Mouse (Mus musculus) neural tube, embryonic 10.5 days (tissue): ENCODE data around the gene Prdm12.

ENCODE experiments used
- DNase-seq: peaks from one replicate; pipeline ENCODE4 v3.0.0-alpha.2; 2017; ENCODE audit warnings: low spot score; ENCODE audit errors: extremely low spot score

Gene Prdm12

GRCm38 (mm10) chr2:31639901-31640608, at the start of gene Prdm12:
Gene Prdm12, plus strand, starts transcription at chr2:31640037.
- peak; percentile 68 for DNase-seq

GRCm38 (mm10) chr2:31591799-31592484, 47.9 kb upstream of the Prdm12 start:
- DNase-seq = no peak

- no peak for DNase-seq
Observed at GRCm38 (mm10) chr2:31607555-31607954, 32.3 kb upstream of the Prdm12 start.

- peak; percentile 63 for DNase-seq
Observed at GRCm38 (mm10) chr2:31609859-31610261, 30.0 kb upstream of the Prdm12 start.

GRCm38 (mm10) chr2:31610922-31611321, 28.9 kb upstream of the Prdm12 start:
- DNase-seq = no peak

DNA sequence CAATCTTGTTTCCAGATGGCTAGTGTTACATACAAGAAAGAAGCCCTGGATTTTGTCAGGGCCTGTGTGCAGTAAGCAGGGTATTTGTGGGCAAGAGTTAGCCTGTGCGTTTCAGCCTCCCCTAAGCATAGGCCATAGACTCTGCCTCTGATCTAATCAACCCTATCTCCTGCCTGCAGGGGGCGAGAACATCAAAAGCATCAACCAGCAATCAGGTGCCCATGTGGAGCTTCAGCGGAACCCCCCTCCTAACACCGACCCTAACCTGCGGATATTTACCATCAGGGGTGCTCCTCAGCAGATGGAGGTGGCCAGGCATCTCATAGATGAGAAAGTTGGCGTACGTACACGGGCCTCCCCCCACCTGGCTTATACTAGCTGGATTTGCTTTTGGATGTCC, 28.4 kb upstream of the Prdm12 start:
- no peak for DNase-seq

GRCm38 (mm10) chr2:31612627-31613026, 27.2 kb upstream of the Prdm12 start:
- DNase-seq = no peak

DNA sequence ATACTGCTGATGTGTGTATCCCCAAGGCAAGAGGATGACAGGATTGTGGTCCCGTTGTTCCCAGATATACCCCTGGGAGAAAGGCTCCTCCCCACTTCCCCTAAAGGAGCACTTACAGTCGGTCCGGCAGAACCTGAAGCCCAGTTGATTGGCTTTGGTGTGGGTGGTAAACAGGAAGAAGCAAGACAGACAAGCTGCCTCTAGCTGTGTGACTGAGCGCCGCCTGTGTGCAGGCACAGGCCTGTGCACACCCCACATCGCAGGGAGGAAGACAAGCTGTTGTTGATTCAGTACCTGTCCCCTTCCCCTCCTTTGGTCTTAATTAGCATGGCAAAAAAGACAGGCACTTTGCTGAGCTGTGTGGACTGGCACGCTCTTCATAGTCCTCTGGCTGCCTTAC, 26.1 kb upstream of the Prdm12 start:
- DNase-seq = no peak

DNA sequence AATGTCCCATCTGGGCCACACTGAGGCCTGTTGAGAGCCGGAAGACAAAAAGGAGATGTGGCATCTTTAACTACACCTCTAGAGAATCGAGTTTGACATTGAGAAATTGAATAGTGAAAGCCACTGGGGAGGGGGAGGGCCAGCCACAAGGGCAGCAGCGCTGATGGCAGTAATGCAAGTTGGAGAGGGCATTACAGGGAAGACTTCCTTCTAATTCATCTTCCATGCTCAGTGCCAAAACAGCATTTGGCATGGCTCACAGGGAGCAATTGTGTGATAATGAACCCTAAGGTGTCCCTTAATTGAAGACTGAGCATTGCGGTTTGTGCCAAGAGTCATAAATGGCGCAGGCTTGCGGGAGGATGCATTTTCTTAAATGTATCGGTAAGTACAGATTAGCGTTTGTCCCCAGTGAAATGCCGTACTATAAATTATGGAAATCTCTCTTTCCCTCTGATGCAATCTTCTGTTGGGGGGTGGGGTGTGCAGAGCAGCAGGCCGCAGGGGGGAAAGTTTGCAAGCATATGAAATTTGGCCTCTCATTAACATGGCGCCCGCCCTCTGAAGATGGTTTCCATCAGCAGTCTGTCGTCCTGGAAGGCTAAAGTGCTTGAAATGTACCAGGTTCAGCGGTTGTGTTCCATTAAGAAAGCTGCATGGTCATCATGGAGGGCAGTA, 21.2 kb upstream of the Prdm12 start:
- DNase-seq = no peak

- no peak for DNase-seq
Observed at GRCm38 (mm10) chr2:31619208-31619607, 20.6 kb upstream of the Prdm12 start.

DNA sequence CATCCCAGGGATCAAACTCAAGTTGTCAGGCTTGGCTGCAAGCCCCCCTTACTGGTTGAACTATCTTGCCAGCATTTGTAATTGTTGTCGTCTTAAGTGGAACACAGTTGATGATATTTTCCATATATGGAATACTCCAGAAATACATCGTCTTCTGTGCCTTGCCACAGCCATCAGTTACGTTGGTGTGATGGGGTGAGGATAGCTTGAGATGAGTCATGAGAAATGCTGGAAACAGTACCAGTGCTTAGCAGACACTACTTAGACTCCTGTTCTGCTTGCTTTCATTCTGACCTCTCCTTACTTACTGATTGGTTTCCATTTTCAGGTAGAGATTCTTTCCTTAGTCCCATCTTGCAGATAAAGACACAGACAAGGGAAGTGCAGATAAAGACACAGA, 6.3 kb upstream of the Prdm12 start:
- no peak for DNase-seq

- peak; percentile 60 for DNase-seq
Observed at GRCm38 (mm10) chr2:31635281-31636137, 4.3 kb upstream of the Prdm12 start.

DNA sequence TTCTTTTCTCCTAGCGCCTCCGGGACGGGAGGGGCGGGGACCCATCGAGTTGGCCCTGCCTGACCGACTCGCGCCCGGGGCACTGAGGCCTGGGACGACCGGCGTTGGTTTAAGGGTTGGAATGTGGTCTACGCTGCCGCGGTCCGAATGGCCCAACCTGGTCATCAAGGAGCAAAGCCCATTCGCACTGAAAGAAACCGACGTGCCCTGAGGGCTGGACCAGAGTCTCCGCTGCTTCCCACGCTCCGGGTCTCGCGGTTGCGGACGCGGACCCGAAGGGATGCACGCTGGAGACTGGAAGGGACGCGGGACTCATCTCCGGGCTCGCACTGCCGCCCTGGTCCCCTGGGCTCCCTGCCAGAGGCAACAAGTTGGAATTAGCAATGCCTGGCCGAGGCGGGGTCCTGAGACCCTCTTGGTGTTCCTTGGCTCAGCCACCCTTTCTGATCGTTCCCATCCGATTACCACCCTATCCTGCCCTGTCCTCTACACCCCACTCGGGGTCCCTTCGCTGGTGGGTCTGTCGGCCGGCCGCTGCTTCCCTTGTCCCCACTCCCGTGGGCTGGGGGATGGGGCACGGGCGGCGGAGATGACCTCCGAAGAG, 3.6 kb upstream of the Prdm12 start:
- DNase-seq = peak; percentile 85

GRCm38 (mm10) chr2:31636742-31637141, 3.1 kb upstream of the Prdm12 start:
- DNase-seq = no peak

DNA sequence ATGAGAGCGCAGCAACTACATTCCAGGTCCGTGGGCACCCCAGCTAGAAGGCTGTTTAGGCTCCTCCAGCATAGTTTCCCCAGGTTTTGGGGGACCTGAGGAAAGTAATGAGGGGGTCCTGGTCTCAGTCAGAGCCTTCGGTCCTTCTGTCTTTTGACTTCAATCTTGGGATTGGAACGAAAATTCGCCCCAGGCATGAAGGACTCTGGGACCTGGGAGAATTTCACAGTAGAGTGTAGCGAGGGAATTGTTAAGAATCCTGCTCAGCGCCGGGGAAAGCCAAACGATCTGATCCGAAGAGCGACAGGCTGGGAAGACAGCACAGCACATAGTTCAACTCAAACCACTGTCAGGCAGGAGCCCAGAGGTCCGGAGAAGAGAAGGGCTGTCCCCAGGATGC, 2.5 kb upstream of the Prdm12 start:
- peak; percentile 59 for DNase-seq

DNA sequence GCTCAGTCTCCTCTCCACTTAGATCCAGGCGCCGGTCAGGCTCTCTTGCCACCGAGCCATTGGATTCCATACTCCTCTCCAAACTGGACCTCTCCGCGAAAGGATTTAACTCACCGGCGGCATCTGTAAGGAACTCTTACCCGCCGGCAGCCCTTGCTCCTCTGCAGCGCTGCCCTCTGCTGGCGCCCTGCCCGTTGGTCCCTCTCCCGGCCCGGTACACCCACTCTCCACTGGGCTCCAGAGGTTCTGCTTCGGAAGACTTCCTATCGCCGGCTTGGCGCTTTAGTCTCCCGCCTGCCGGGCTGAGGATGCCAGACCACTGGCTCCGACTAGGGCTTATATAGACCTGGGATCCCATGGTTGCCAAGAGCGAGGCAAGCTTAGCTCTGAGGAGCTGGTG, 2.0 kb upstream of the Prdm12 start:
- peak; percentile 72 for DNase-seq

DNA sequence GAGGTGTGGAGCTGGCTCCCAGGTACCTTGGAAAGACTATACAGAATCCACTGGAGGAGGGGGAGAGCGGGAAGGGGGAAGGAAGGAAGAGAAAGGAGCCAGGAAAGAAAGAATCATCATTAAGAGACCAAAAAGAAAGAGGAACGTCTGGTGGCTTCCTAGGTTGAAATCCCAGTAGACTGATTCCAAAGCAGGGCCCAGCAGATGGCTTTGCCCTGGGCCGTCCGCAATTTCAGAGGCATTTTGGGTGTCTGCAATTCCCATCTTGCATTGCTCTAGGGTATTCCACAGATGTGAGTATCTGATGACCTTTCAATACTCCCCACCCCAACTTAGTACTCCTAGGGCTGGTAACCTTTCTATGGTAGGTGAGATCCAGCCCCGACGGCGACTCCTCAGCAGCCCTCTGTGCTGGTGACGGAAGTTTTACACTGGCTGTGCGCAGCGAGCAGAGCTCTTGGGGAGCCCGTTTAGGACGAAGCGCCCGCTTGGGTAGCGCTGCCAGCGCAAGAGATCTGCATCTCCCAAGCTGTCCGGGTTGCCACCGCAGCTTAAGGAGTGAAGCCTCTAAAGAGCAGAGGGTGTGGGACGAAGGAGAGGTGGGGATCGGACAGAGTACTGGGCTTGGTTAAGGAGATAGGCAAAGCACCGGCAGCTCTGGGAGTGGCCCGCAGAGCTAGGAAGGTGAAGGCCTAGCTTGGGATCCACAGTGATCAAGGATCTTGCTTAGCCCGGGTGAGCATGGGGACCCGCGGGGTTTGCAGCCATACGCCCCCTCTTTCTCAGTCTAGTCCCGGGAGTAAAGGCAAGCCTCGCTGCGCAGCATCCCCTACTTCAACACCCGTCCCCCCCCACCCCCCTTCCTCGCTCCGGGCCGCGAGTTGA, 1.0 kb upstream of the Prdm12 start:
- DNase-seq = peak; percentile 61

- DNase-seq = peak; percentile 57
Observed at GRCm38 (mm10) chr2:31639466-31639760, 424 bp upstream of the Prdm12 start.

GRCm38 (mm10) chr2:31640609-31641507, 1.0 kb downstream of the Prdm12 start:
- DNase-seq = peak; percentile 65
